Mouse (Mus musculus) limb, embryonic 11.5 days (tissue): ENCODE data around the gene Ccndbp1. TPM values are rescaled to one million over a fixed set of nuclear protein-coding genes. Genes with fewer than 3 reads are reported as not detected.
A peak's percentile ranks its signal among the peaks of the same experiment; 100 is the strongest.

ENCODE experiments used
- ATAC-seq: fragments of 200-750 bp; cut with Nextera tagmentation; 2 replicates; pipeline ENCODE4 v1.8.0; 2017; ENCODE audit warnings: low read depth; ENCODE audit not compliant: insufficient number of reproducible peaks, low FRiP score, low TSS enrichment
- DNase-seq: peaks from one replicate; pipeline ENCODE4 v3.0.0-alpha.2; 2015; ENCODE audit warnings: low spot score
- H3K27ac ChIP-seq: fragments of 300-500 bp; sonication (generic); replicated peaks from 2 replicates; pipeline ENCODE4 v1.5.1; 2014; ENCODE audit warnings: low read depth, mild to moderate bottlenecking, low read length
- H3K27me3 ChIP-seq: fragments of 300-500 bp; sonication (generic); 2 replicates; pipeline ENCODE4 v1.6.1; 2014; ENCODE audit warnings: mild to moderate bottlenecking, low read length, mixed read lengths; ENCODE audit not compliant: control insufficient read depth, insufficient read depth
- H3K36me3 ChIP-seq: fragments of 300-500 bp; sonication (generic); 2 replicates; pipeline ENCODE4 v1.6.1; 2014; ENCODE audit warnings: mild to moderate bottlenecking, low read length, moderate library complexity, mixed read lengths; ENCODE audit not compliant: control insufficient read depth, insufficient read depth
- H3K4me1 ChIP-seq: fragments of 300-500 bp; sonication (generic); 2 replicates; pipeline ENCODE4 v1.6.1; 2014; ENCODE audit warnings: low read length, mixed read lengths; ENCODE audit not compliant: control insufficient read depth, insufficient read depth
- H3K4me2 ChIP-seq: fragments of 300-500 bp; sonication (generic); 2 replicates; pipeline ENCODE4 v1.6.1; 2014; ENCODE audit warnings: low read depth, mild to moderate bottlenecking, moderate library complexity; ENCODE audit not compliant: severe bottlenecking
- H3K4me3 ChIP-seq: fragments of 300-500 bp; sonication (generic); 2 replicates; pipeline ENCODE4 v1.5.1; 2014; ENCODE audit warnings: low read depth, low read length
- H3K9ac ChIP-seq: fragments of 300-500 bp; sonication (generic); 2 replicates; pipeline ENCODE4 v1.6.1; 2014; ENCODE audit warnings: mild to moderate bottlenecking, low read length
- H3K9me3 ChIP-seq: fragments of 300-500 bp; sonication (generic); 2 replicates; pipeline ENCODE4 v1.6.1; 2016; ENCODE audit warnings: low read length; ENCODE audit not compliant: control insufficient read depth
- WGBS: fragments of 180-500 bp; shearing (Covaris S2); extraction: QIAGEN DNeasy Blood & Tissue Kit; methylation state at CpG from one replicate; pipeline ENCODE4 v1.1.7; 2014; 5-methylcytosine and 5-hydroxymethylcytosine counted together
- polyA plus RNA-seq: library from polyadenylated mRNA; unstranded; fragments of >200 nt; fragmentation: Nextera tagmentation; extraction: Ambion mirVana; gene quantifications from 2 replicates; pipeline ENCODE4 v1.2.1, GENCODE M21; 2014

The Ccndbp1 gene
- 32.7 and 36.6 TPM in 2 replicates for polyA plus RNA-seq

- no peak within 1 kb of the TSS for H3K27ac ChIP-seq
- DNase-seq, result peak; percentile 90
- peak within 1 kb of the TSS; percentile 86 for H3K4me2 ChIP-seq
- no peaks in the 10 kb centered on the region for H3K36me3 ChIP-seq
- ATAC-seq, result peak; percentile 95
- H3K9me3 ChIP-seq, result no peaks in the 10 kb centered on the region
- H3K9ac ChIP-seq, result peak within 1 kb of the TSS; percentile 52
- H3K4me1 ChIP-seq, result peaks cover 6% of the 10 kb centered on the region; the same call in 1 of the 2 replicates
- 2% methylated on average over 34 of the region's 34 CpGs for WGBS
- peak within 1 kb of the TSS; percentile 64 for H3K4me3 ChIP-seq
- no peaks in the 10 kb centered on the region for H3K27me3 ChIP-seq
Observed at GRCm38 (mm10) chr2:121007925-121008663, at the start of gene Ccndbp1. Ccndbp1 (plus strand) TSS chr2:121008403.

- Histone ChIP-seq H3K4me2 (no peak overlapping the region), H3K9ac (no peak overlapping the region), H3K27ac (no peak overlapping the region), H3K9me3 (no peaks in the 10 kb centered on the region), H3K4me1 (no peaks in the 10 kb centered on the region), H3K27me3 (no peaks in the 10 kb centered on the region), H3K36me3 (peaks cover 5% of the 10 kb centered on the region), H3K4me3 (no peak overlapping the region)
- DNase-seq (no peak), ATAC-seq (no peak)
- WGBS, result 90% methylated on average over 2 of the region's 2 CpGs
Observed at GRCm38 (mm10) chr2:120959363-120959762, 48.8 kb upstream of the Ccndbp1 start.

DNA sequence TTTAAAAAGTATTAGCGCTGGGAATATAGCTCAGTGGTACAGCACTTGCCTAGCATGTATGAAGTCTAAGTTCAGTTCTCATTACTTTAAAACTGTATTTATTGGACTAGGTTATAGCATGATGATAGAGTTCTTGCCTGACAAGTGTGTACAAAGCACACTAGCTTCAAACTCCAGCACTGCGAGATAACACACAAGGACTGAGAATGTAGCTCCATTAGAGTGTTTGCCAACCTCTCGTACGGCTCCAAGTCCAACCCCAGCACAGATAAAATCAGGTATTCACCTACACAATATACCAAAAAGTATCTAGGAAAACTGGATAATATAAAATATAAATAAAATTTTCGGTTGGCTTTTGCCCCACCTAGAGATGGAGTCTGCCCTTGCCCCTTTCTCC is 48.4 kb upstream of the Ccndbp1 start:
- Histone ChIP-seq H3K36me3 (peaks cover 5% of the 10 kb centered on the region), H3K9me3 (no peaks in the 10 kb centered on the region), H3K4me2 (no peak overlapping the region), H3K9ac (no peak overlapping the region), H3K27me3 (no peaks in the 10 kb centered on the region), H3K4me1 (no peaks in the 10 kb centered on the region), H3K27ac (no peak overlapping the region), H3K4me3 (no peak overlapping the region)
- ATAC-seq, result no peak
- DNase-seq, result no peak
- 92% methylated on average over 5 of the region's 5 CpGs for WGBS

DNA sequence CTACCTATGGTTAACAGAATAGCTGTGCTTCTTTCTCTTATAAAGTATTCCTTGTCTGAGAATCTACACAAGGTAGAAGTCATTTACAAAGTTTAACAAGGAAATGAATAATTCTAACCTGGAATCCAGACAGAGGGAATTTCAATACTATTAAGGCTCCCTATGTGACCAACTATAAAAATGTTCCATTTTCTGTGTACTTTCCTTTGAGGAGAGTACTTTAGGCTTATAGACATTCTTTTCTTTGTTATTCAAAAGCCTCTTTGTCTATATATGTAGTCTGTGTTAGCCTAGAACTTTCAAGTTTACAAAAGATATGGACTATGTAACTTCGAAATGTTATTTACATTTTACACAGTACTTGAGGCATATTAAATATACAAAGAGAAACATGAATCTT is 47.9 kb upstream of the Ccndbp1 start:
- no peak overlapping the region for H3K9ac ChIP-seq
- H3K4me2 ChIP-seq, result no peak overlapping the region
- H3K36me3 ChIP-seq, result peaks cover 5% of the 10 kb centered on the region
- WGBS, result 90% methylated on average over 1 of the region's 1 CpGs
- DNase-seq (no peak), ATAC-seq (no peak)
- no peaks in the 10 kb centered on the region for H3K9me3 ChIP-seq
- no peaks in the 10 kb centered on the region for H3K4me1 ChIP-seq
- H3K27ac ChIP-seq, result no peak overlapping the region
- no peak overlapping the region for H3K4me3 ChIP-seq
- H3K27me3 ChIP-seq, result no peaks in the 10 kb centered on the region

DNA sequence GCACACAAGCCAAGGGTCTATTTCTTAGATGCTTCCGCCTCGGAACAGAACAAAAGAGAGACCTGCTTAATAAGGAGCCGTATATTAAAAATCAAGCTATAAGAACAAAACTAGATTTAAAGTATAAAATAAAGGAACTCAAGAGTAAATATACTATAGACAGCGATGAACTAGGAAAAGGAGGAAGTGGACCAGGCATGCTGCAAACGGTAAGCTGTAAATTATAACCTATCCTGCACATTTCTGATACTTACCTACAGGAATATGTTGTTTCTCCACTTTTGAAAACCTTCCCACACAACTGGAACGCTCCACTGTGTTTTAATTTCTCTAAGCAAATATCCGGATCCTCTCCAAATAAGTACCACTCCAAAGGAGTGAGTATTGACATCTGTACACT is 45.1 kb upstream of the Ccndbp1 start:
- Histone ChIP-seq H3K4me3 (no peak overlapping the region), H3K27me3 (no peaks in the 10 kb centered on the region), H3K36me3 (peaks cover 4% of the 10 kb centered on the region), H3K9ac (no peak overlapping the region), H3K4me1 (no peaks in the 10 kb centered on the region), H3K9me3 (no peaks in the 10 kb centered on the region), H3K4me2 (no peak overlapping the region), H3K27ac (no peak overlapping the region)
- DNase-seq (no peak), ATAC-seq (no peak)
- 92% methylated on average over 7 of the region's 7 CpGs for WGBS

DNA sequence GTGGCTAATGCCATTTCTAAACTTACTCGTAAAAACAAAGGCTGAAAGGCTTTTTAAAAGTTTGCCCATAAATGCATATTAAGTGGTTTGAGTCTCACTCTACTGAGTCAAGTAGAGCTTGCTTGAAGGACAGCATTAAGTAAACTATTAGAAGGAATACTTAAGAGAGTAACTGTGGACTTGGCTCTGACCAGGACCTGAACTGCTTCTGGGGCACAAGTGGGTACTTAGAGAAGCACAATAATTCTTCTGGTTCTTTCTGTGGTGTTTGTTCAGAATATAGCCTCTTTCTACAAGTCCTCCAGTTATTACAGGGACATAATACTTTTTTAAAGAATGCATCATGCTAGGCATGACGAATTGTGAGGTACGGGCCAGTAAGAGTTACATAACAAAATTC is 42.7 kb upstream of the Ccndbp1 start:
- no peak for DNase-seq
- no peak overlapping the region for H3K9ac ChIP-seq
- 92% methylated on average over 3 of the region's 3 CpGs for WGBS
- no peak overlapping the region for H3K4me2 ChIP-seq
- H3K27me3 ChIP-seq, result no peaks in the 10 kb centered on the region
- H3K36me3 ChIP-seq, result no peaks in the 10 kb centered on the region
- H3K9me3 ChIP-seq, result no peaks in the 10 kb centered on the region
- no peak overlapping the region for H3K27ac ChIP-seq
- H3K4me3 ChIP-seq, result no peak overlapping the region
- H3K4me1 ChIP-seq, result no peaks in the 10 kb centered on the region
- ATAC-seq, result no peak

GRCm38 (mm10) chr2:120970045-120970539 is 38.1 kb upstream of the Ccndbp1 start:
- H3K27ac ChIP-seq, result peak overlapping the region; percentile 56
- ATAC-seq, result no peak
- 2% methylated on average over 23 of the region's 23 CpGs for WGBS
- no peaks in the 10 kb centered on the region for H3K36me3 ChIP-seq
- H3K4me1 ChIP-seq, result no peaks in the 10 kb centered on the region
- H3K9me3 ChIP-seq, result no peaks in the 10 kb centered on the region
- H3K27me3 ChIP-seq, result no peaks in the 10 kb centered on the region
- H3K4me2 ChIP-seq, result peak overlapping the region; percentile 58
- DNase-seq, result no peak
- peak overlapping the region; percentile 90 for H3K9ac ChIP-seq
- peak overlapping the region; percentile 89 for H3K4me3 ChIP-seq

GRCm38 (mm10) chr2:120970559-120971080 is 37.6 kb upstream of the Ccndbp1 start, which contains the start of gene Ubr1:
Ubr1 (minus strand) TSS chr2:120970715.
- Histone ChIP-seq H3K4me2 (peak within 1 kb of the TSS; percentile 58), H3K9ac (peak within 1 kb of the TSS; percentile 90), H3K27ac (peak within 1 kb of the TSS; percentile 56), H3K36me3 (no peaks in the 10 kb centered on the region), H3K4me1 (no peaks in the 10 kb centered on the region), H3K4me3 (peak within 1 kb of the TSS; percentile 89), H3K9me3 (no peaks in the 10 kb centered on the region), H3K27me3 (no peaks in the 10 kb centered on the region)
- ATAC-seq, result peak; percentile 84
- peak; percentile 90 for DNase-seq
- WGBS, result under 1% methylated on average over 39 of the region's 39 CpGs
